Mouse (Mus musculus): ENCODE results near the gene Hba-x. TPM values are rescaled to one million over a fixed set of nuclear protein-coding genes. Genes with fewer than 3 reads are reported as not detected.
"Not testable (repeated sequence)": the region's sequence is repeated elsewhere in the genome, so short reads cannot be mapped to it uniquely, and the experiment has no call there.

Hba-x gene
- total and polyA plus RNA-seq, 2 experiments from 2014 or later, result not detected

DNA sequence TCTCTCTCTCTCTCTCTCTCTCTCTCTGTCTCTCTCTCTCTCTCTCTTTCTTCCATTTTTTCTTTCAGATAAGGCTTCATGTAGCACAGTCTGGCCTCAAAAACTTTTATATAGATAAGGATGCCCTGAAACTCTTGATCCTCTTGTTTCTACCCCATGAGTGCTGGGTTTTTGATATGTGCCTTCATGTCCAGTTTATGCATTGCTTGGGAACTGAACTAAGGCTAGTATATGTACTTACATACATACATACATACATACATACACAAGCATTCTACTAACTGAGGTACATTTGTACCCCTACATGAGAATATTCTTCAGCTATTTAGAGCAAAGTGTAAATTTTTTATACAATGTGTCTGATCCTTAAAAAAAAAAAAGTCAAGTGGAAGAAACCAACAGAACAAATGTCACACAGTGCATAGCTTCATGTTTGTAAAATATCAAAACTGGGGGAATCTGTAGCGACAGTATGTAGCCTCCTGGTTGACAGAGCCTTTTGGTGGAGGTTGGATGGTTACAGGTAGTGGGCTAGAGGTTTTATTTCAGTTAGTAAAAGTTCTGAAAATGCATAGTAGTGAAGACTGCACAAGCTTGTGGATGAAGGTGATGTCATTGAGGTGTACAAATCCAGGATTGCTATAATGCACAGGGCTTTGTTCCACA, 21.8 kb downstream of the Hba-x start:
- DNase-seq, result no peak

DNA sequence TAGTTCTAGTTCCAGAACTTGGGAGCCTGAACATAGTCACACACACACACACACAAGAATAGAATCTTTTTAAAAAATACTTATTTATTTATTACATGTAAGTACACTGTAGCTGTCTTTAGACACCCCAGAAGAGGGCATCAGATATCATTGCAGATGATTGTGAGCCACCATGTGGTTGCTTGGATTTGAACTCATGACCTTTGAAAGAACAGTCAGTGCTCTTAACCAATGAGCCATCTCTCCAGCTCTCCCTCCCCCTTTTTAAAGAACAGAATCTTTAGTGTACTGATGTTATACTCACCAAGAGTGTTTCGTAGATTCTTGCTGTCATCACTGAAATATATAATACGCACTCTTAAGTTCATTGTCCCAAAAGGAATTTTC, 22.3 kb downstream of the Hba-x start:
- Histone ChIP-seq H3K9ac (no peak overlapping the region), H3K27ac (ENCODE audit: low read depth, low read length) (no peak overlapping the region), H3K36me3 (ENCODE audit: insufficient read depth) (no peaks in the 10 kb centered on the region), H3K9me3 (ENCODE audit: low read length) (no peaks in the 10 kb centered on the region), H3K4me2 (ENCODE audit: low read depth) (no peak overlapping the region), H3K4me3 (ENCODE audit: low read depth, low read length) (no peak overlapping the region), H3K4me1 (ENCODE audit: insufficient read depth) (peaks cover 7% of the 10 kb centered on the region; the same call in 1 of the 2 replicates), H3K27me3 (ENCODE audit: insufficient read depth, low read length) (no peaks in the 10 kb centered on the region)
- no peak for TF ChIP-seq CTCF (IDR thresholded peaks at IDR 0.05; ENCODE audit: low read depth)
- no peak for DNase-seq
- 95% methylated on average over 2 of the region's 2 CpGs for WGBS
- no peak for ATAC-seq

More for the DNA sequence above, 21.8 kb downstream of the Hba-x start:
- no peak overlapping the region for H3K4me2 ChIP-seq (ENCODE audit: low read depth)
- H3K27ac ChIP-seq (ENCODE audit: low read depth, low read length), result no peak overlapping the region
- H3K4me3 ChIP-seq (ENCODE audit: low read depth, low read length), result no peak overlapping the region
- H3K9ac ChIP-seq, result no peak overlapping the region
- ATAC-seq, result no peak
- no peaks in the 10 kb centered on the region for H3K27me3 ChIP-seq (ENCODE audit: insufficient read depth, low read length)
- H3K4me1 ChIP-seq (ENCODE audit: insufficient read depth), result 0 out of 2 replicates have a peak, but pooled peaks cover 4% of the 10 kb centered on the region
- 98% methylated on average over 1 of the region's 1 CpGs for WGBS
- no peak for TF ChIP-seq CTCF (IDR thresholded peaks at IDR 0.05; ENCODE audit: low read depth)
- H3K9me3 ChIP-seq (ENCODE audit: low read length), result no peaks in the 10 kb centered on the region
- no peaks in the 10 kb centered on the region for H3K36me3 ChIP-seq (ENCODE audit: insufficient read depth)

DNA sequence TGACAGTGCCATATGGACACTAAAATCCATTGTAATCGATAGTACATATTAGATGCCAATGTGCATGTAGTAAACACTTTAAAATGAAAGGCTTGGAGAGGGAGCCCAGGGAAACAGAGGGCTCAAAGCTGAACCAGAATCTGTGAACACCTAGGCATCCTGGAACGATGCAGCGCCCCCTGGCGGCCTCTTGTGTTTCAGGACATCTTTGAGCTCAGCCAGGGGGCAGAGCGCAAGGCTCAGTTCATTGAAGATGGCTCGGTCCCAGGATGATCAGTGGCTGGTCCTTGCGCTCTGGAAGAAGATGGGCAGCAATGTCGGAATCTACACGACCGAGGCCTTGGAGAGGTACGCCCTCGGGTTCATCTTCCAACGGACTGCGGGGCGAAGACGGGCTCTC, 23.7 kb downstream of the Hba-x start, which contains the start of gene Hbq1a:
Gene Hbq1a (plus strand): TSS at position 205 of the 400 bp plus-strand sequence.
- ATAC-seq, result peak; percentile 76
- not testable (repeated sequence) for H3K27ac ChIP-seq (ENCODE audit: low read depth, low read length); H3K4me1 ChIP-seq (ENCODE audit: insufficient read depth); H3K27me3 ChIP-seq (ENCODE audit: insufficient read depth, low read length); H3K9ac ChIP-seq; H3K36me3 ChIP-seq (ENCODE audit: insufficient read depth); H3K9me3 ChIP-seq (ENCODE audit: low read length)
- TF ChIP-seq CTCF (IDR thresholded peaks at IDR 0.05; ENCODE audit: low read depth), result peak; percentile 88
- DNase-seq, result peak; percentile 71
- WGBS, result 6% methylated on average over 16 of the region's 16 CpGs
- H3K4me3 ChIP-seq (ENCODE audit: low read depth, low read length), result peak within 1 kb of the TSS; percentile 20; the same call in 1 of the 2 replicates
- H3K4me2 ChIP-seq (ENCODE audit: low read depth), result peak within 1 kb of the TSS; percentile 42

DNA sequence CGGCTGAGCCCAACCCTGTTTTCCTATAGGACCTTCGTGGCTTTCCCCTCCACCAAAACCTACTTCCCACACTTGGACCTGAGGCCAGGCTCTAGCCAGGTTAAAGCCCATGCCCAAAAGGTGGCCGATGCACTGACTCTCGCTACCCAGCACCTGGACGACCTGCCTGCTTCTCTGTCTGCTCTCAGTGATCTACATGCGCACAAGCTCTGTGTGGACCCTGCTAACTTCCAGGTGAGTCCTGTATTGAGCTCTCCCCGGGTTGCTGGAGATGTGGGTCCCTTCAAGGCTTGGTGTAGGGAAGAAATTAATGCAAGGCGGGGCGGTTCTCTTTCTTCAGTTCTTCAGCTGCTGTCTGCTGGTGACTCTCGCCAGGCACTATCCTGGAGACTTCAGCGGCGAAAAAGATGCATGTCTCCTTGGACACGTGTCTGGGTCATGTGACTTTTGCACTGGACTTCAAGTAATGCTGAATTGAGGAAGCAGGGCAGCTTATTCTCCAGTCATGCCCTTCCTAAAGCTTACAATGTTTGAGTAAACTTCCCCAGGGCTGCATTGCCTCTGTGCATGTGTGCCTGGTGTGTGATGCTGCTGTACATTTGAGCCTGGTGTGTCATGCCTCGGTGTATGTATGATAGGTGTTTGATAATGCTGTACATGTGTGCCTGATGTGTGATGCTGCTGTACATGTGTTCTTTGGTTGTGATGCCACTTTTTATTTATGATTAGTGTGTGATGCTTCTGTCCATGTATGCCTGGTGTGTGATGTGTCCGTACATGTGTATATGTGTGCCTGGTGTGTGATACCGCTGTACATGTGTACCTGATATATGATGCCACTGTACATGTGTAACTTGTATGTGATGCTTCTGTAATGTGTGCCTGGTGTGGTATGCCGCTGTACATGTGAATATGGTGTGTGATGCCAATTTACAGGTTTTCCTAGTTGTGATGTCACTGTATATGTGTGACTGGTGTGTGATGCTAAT, 24.4 kb downstream of the Hba-x start:
- H3K9me3 ChIP-seq (ENCODE audit: low read length), result no peaks in the 10 kb centered on the region
- H3K4me1 ChIP-seq (ENCODE audit: insufficient read depth), result peaks cover 7% of the 10 kb centered on the region; the same call in 1 of the 2 replicates
- H3K4me3 ChIP-seq (ENCODE audit: low read depth, low read length), result peak overlapping the region; percentile 20; the same call in 1 of the 2 replicates
- ATAC-seq (0 out of 2 replicates have a peak, but pooled peaks have one; percentile 8), DNase-seq (no peak)
- peak overlapping the region; percentile 42 for H3K4me2 ChIP-seq (ENCODE audit: low read depth)
- H3K27ac ChIP-seq (ENCODE audit: low read depth, low read length), result no peak overlapping the region
- no peak for TF ChIP-seq CTCF (IDR thresholded peaks at IDR 0.05; ENCODE audit: low read depth)
- H3K27me3 ChIP-seq (ENCODE audit: insufficient read depth, low read length), result no peaks in the 10 kb centered on the region
- no peak overlapping the region for H3K9ac ChIP-seq
- H3K36me3 ChIP-seq (ENCODE audit: insufficient read depth), result no peaks in the 10 kb centered on the region
- 60% methylated on average over 14 of the region's 17 CpGs for WGBS

DNA sequence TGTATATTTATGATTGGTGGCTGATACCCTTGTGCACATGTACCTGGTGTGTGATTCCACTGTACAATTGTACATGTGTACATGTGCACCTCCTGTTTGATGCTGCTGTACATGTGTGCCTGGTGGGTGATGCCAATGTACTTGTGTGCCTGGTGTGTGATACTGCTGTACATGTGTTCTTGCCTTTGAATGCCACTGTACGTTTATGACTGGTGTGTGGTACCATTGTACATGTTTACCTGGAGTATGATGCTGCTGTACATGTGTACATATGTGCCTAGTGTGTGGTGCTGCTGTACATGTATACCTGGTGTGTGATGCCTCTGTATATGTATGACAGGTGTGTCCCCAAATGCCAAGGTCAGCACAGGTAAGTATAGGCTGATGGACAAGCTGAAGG, 25.3 kb downstream of the Hba-x start:
- Histone ChIP-seq H3K4me3 (ENCODE audit: low read depth, low read length) (no peak overlapping the region), H3K4me1 (ENCODE audit: insufficient read depth) (peaks cover 7% of the 10 kb centered on the region; the same call in 1 of the 2 replicates), H3K4me2 (ENCODE audit: low read depth) (no peak overlapping the region), H3K27ac (ENCODE audit: low read depth, low read length) (no peak overlapping the region), H3K9ac (no peak overlapping the region), H3K36me3 (ENCODE audit: insufficient read depth) (no peaks in the 10 kb centered on the region), H3K27me3 (ENCODE audit: insufficient read depth, low read length) (no peaks in the 10 kb centered on the region), H3K9me3 (ENCODE audit: low read length) (no peaks in the 10 kb centered on the region)
- WGBS, result 69% methylated on average over 1 of the region's 1 CpGs
- no peak for TF ChIP-seq CTCF (IDR thresholded peaks at IDR 0.05; ENCODE audit: low read depth)
- DNase-seq, result no peak
- no peak for ATAC-seq

DNA sequence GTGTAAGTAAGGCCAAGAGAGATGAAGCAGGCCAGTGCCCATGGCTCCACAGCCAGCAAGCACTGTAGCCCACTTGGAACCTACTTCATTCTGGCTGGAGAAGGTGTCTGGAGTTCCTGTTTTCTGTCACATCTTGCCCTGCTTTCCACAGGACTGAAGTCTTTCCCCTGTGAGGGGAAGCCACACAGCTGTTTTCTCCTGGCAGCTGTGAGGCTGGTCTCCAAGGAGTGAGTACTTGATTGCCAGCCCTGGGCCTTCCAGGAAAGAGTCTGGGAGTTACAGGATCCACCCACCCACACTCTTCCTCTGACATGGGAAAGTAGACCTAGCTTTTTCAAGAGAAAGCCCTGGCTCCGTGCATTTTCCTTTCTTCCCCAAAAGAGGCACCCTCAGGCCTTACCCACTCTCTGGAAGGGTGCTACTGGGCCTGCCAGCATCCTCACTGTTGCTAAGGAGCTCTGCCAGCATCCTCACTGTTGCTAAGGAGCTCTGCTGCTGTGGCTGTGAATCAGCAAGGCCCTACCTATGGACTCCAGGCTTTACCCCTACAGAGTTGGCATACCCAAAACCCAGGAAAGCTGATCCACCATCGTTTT, 26.7 kb downstream of the Hba-x start:
- peak; percentile 93 for ATAC-seq
- H3K4me1 ChIP-seq (ENCODE audit: insufficient read depth), result peaks cover 7% of the 10 kb centered on the region; the same call in 1 of the 2 replicates
- WGBS, result 25% methylated on average over 2 of the region's 2 CpGs
- H3K9ac ChIP-seq, result no peak overlapping the region
- peak; percentile 78 for DNase-seq
- 0 out of 2 replicates have a peak overlapping the region, but pooled peaks have one; percentile 15 for H3K27ac ChIP-seq (ENCODE audit: low read depth, low read length)
- no peaks in the 10 kb centered on the region for H3K27me3 ChIP-seq (ENCODE audit: insufficient read depth, low read length)
- no peaks in the 10 kb centered on the region for H3K36me3 ChIP-seq (ENCODE audit: insufficient read depth)
- H3K9me3 ChIP-seq (ENCODE audit: low read length), result no peaks in the 10 kb centered on the region
- H3K4me3 ChIP-seq (ENCODE audit: low read depth, low read length), result no peak overlapping the region
- TF ChIP-seq CTCF (IDR thresholded peaks at IDR 0.05; ENCODE audit: low read depth), result no peak; the same call in 1 of the 2 replicates
- no peak overlapping the region for H3K4me2 ChIP-seq (ENCODE audit: low read depth)
